Mouse (Mus musculus): ENCODE data around the gene Scaf8. TPM values are rescaled to one million over a fixed set of nuclear protein-coding genes. Genes with fewer than 3 reads are reported as not detected.
"Not testable (repeated sequence)": the region's sequence is repeated elsewhere in the genome, so short reads cannot be mapped to it uniquely, and the experiment has no call there.

The Scaf8 gene
- polyA plus RNA-seq, 1 experiment from 2014 or later: 11.9 TPM

- peak overlapping the region; percentile 94 for H3K27ac ChIP-seq (ENCODE audit: low read depth, low read length)
- H3K4me2 ChIP-seq (ENCODE audit: low read length): peak overlapping the region; percentile 65
- H3K36me3 ChIP-seq (ENCODE audit: control insufficient read depth, insufficient read depth, low read length): no peaks in the 10 kb centered on the region
- peak overlapping the region; percentile 50 for H3K4me3 ChIP-seq (ENCODE audit: low read length)
- H3K27me3 ChIP-seq (replicated peaks; ENCODE audit: control insufficient read depth, insufficient read depth, low read length): no peaks in the 10 kb centered on the region
- under 1% methylated on average over 35 of the region's 40 CpGs for WGBS
- peak; percentile 85 for ATAC-seq
- H3K9me3 ChIP-seq (ENCODE audit: control insufficient read depth, low read length): peaks cover 3% of the 10 kb centered on the region; the same call in 1 of the 2 replicates
- H3K4me1 ChIP-seq (ENCODE audit: control insufficient read depth, insufficient read depth, low read depth, low read length): no peaks in the 10 kb centered on the region
- peak overlapping the region; percentile 68 for H3K9ac ChIP-seq (ENCODE audit: low read depth, low read length)
Measured at GRCm38 (mm10) chr17:3083886-3084550, 30.8 kb upstream of the Scaf8 start.

- Histone ChIP-seq H3K4me1 (ENCODE audit: control insufficient read depth, insufficient read depth, low read depth, low read length) (no peaks in the 10 kb centered on the region), H3K9me3 (ENCODE audit: control insufficient read depth, low read length) (peaks cover 3% of the 10 kb centered on the region; the same call in 1 of the 2 replicates), H3K4me2 (ENCODE audit: low read length) (peak overlapping the region; percentile 65), H3K36me3 (ENCODE audit: control insufficient read depth, insufficient read depth, low read length) (no peaks in the 10 kb centered on the region), H3K27me3 (replicated peaks; ENCODE audit: control insufficient read depth, insufficient read depth, low read length) (no peaks in the 10 kb centered on the region), H3K4me3 (ENCODE audit: low read length) (peak overlapping the region; percentile 50), H3K27ac (ENCODE audit: low read depth, low read length) (peak overlapping the region; percentile 94), H3K9ac (ENCODE audit: low read depth, low read length) (peak overlapping the region; percentile 68)
- peak; percentile 46 for ATAC-seq
- under 1% methylated on average over 20 of the region's 31 CpGs for WGBS
Measured at GRCm38 (mm10) chr17:3084551-3084930, 30.2 kb upstream of the Scaf8 start.

GRCm38 (mm10) chr17:3085152-3085551 lies 29.6 kb upstream of the Scaf8 start:
- WGBS: 67% methylated on average over 3 of the region's 3 CpGs
- Histone ChIP-seq H3K4me2 (ENCODE audit: low read length) (peak overlapping the region; percentile 65), H3K27me3 (replicated peaks; ENCODE audit: control insufficient read depth, insufficient read depth, low read length) (no peaks in the 10 kb centered on the region), H3K9ac (ENCODE audit: low read depth, low read length) (no peak overlapping the region), H3K9me3 (ENCODE audit: control insufficient read depth, low read length) (peaks cover 3% of the 10 kb centered on the region; the same call in 1 of the 2 replicates), H3K36me3 (ENCODE audit: control insufficient read depth, insufficient read depth, low read length) (no peaks in the 10 kb centered on the region), H3K4me1 (ENCODE audit: control insufficient read depth, insufficient read depth, low read depth, low read length) (no peaks in the 10 kb centered on the region), H3K27ac (ENCODE audit: low read depth, low read length) (no peak overlapping the region; the same call in 1 of the 2 replicates), H3K4me3 (ENCODE audit: low read length) (peak overlapping the region; percentile 50)
- ATAC-seq: no peak

- Histone ChIP-seq H3K9me3 (ENCODE audit: control insufficient read depth, low read length) (no peaks in the 10 kb centered on the region), H3K4me1 (ENCODE audit: control insufficient read depth, insufficient read depth, low read depth, low read length) (no peaks in the 10 kb centered on the region), H3K36me3 (ENCODE audit: control insufficient read depth, insufficient read depth, low read length) (no peaks in the 10 kb centered on the region), H3K27ac (ENCODE audit: low read depth, low read length) (no peak overlapping the region), H3K9ac (ENCODE audit: low read depth, low read length) (no peak overlapping the region), H3K27me3 (replicated peaks; ENCODE audit: control insufficient read depth, insufficient read depth, low read length) (no peaks in the 10 kb centered on the region), H3K4me2 (ENCODE audit: low read length) (no peak overlapping the region), H3K4me3 (ENCODE audit: low read length) (no peak overlapping the region)
- 59% methylated on average over 4 of the region's 4 CpGs for WGBS
- ATAC-seq: no peak
Measured at GRCm38 (mm10) chr17:3092682-3093081, 22.1 kb upstream of the Scaf8 start.

- not testable (repeated sequence) for H3K4me2 ChIP-seq (ENCODE audit: low read length); H3K36me3 ChIP-seq (ENCODE audit: control insufficient read depth, insufficient read depth, low read length); H3K9me3 ChIP-seq (ENCODE audit: control insufficient read depth, low read length); H3K9ac ChIP-seq (ENCODE audit: low read depth, low read length); H3K27me3 ChIP-seq (replicated peaks; ENCODE audit: control insufficient read depth, insufficient read depth, low read length); H3K27ac ChIP-seq (ENCODE audit: low read depth, low read length); H3K4me1 ChIP-seq (ENCODE audit: control insufficient read depth, insufficient read depth, low read depth, low read length); H3K4me3 ChIP-seq (ENCODE audit: low read length); ATAC-seq
- WGBS: 88% methylated on average over 1 of the region's 1 CpGs
Measured at GRCm38 (mm10) chr17:3099273-3099672, 15.5 kb upstream of the Scaf8 start.

- H3K27ac ChIP-seq (ENCODE audit: low read depth, low read length): no peak overlapping the region
- H3K36me3 ChIP-seq (ENCODE audit: control insufficient read depth, insufficient read depth, low read length): no peaks in the 10 kb centered on the region
- peak overlapping the region; percentile 25 for H3K4me3 ChIP-seq (ENCODE audit: low read length)
- peak overlapping the region; percentile 50 for H3K9ac ChIP-seq (ENCODE audit: low read depth, low read length)
- peak; percentile 65 for ATAC-seq
- peak overlapping the region; percentile 51 for H3K4me2 ChIP-seq (ENCODE audit: low read length)
- no peaks in the 10 kb centered on the region for H3K27me3 ChIP-seq (replicated peaks; ENCODE audit: control insufficient read depth, insufficient read depth, low read length)
- no peaks in the 10 kb centered on the region for H3K9me3 ChIP-seq (ENCODE audit: control insufficient read depth, low read length)
- no peaks in the 10 kb centered on the region for H3K4me1 ChIP-seq (ENCODE audit: control insufficient read depth, insufficient read depth, low read depth, low read length)
- 4% methylated on average over 14 of the region's 14 CpGs for WGBS
Measured at GRCm38 (mm10) chr17:3102336-3103165, 12.2 kb upstream of the Scaf8 start.

GRCm38 (mm10) chr17:3104154-3104931 lies 10.4 kb upstream of the Scaf8 start:
- WGBS: 91% methylated on average over 6 of the region's 6 CpGs
- ATAC-seq: no peak
- no peaks in the 10 kb centered on the region for H3K9me3 ChIP-seq (ENCODE audit: control insufficient read depth, low read length)

GRCm38 (mm10) chr17:3105022-3105421 lies 9.8 kb upstream of the Scaf8 start:
- Histone ChIP-seq H3K9ac (ENCODE audit: low read depth, low read length) (no peak overlapping the region), H3K36me3 (ENCODE audit: control insufficient read depth, insufficient read depth, low read length) (no peaks in the 10 kb centered on the region), H3K27me3 (replicated peaks; ENCODE audit: control insufficient read depth, insufficient read depth, low read length) (no peaks in the 10 kb centered on the region), H3K27ac (ENCODE audit: low read depth, low read length) (no peak overlapping the region), H3K4me2 (ENCODE audit: low read length) (no peak overlapping the region), H3K9me3 (ENCODE audit: control insufficient read depth, low read length) (no peaks in the 10 kb centered on the region), H3K4me1 (ENCODE audit: control insufficient read depth, insufficient read depth, low read depth, low read length) (no peaks in the 10 kb centered on the region), H3K4me3 (ENCODE audit: low read length) (no peak overlapping the region)
- no peak for ATAC-seq
- WGBS: 94% methylated on average over 1 of the region's 1 CpGs

More at GRCm38 (mm10) chr17:3104154-3104931, 10.4 kb upstream of the Scaf8 start:
- no peak overlapping the region for H3K9ac ChIP-seq (ENCODE audit: low read depth, low read length)
- H3K4me2 ChIP-seq (ENCODE audit: low read length): no peak overlapping the region
- no peaks in the 10 kb centered on the region for H3K27me3 ChIP-seq (replicated peaks; ENCODE audit: control insufficient read depth, insufficient read depth, low read length)
- no peaks in the 10 kb centered on the region for H3K4me1 ChIP-seq (ENCODE audit: control insufficient read depth, insufficient read depth, low read depth, low read length)
- no peak overlapping the region for H3K4me3 ChIP-seq (ENCODE audit: low read length)
- no peaks in the 10 kb centered on the region for H3K36me3 ChIP-seq (ENCODE audit: control insufficient read depth, insufficient read depth, low read length)
- H3K27ac ChIP-seq (ENCODE audit: low read depth, low read length): no peak overlapping the region

Data from hindbrain, embryonic 16.5 days (tissue).